Comparison of ENCODE assay signal across 11 mouse cellular contexts in the genomic region with DNA sequence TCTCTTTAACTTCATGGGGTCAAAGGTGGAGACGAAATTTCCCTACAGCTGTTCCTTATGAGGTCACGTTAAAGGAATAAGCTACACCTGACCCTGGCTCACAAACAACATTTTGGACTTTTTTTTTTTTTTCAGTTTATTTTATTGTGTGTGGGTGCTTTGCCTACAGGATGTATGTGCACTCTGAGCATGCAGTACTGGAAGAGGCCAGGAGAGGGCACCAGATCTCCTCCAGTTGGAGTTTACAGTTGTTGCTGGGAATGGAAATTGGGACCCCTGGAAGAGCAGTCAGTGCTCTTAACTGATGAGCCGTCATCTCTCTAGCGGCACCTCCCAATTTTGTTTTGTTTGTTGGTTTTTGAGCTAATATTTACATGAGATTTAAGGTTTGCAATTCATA. TPM values are rescaled to one million over a fixed set of nuclear protein-coding genes. Genes with fewer than 3 reads are reported as not detected.
DNase-seq lines count a peak whose midpoint lies in the region; ATAC-seq and TF ChIP-seq lines count a peak whose summit lies in the region.
"Had no signal": no experiment of that assay in that cellular context is flagged by ENCODE, and none has a peak within 500 bp of the region (broad histone marks: within the 10 kb centered on the region; RNA-seq: fewer than 3 reads in every experiment).

No protein-coding gene starts in this region.

- H3K4me2 ChIP-seq in intestine, embryonic 14.5 days (ENCODE audit: low read length) = no peak overlapping the region
- H3K4me2 ChIP-seq in intestine, embryonic 16.5 days (ENCODE audit: low read depth, low read length) = no peak overlapping the region
- no peak overlapping the region for H3K4me2 ChIP-seq in stomach, postnatal 0 days (replicated peaks; ENCODE audit: low read depth)
- H3K4me2 ChIP-seq: hindbrain, embryonic 14.5 days; limb, embryonic 15.5 days; midbrain, embryonic 15.5 days had no signal

- peak; percentile 59 for TF ChIP-seq CTCF in stomach, postnatal 0 days (IDR thresholded peaks at IDR 0.05; ENCODE audit: low read depth)

- DNase-seq in intestine, embryonic 14.5 days (ENCODE audit: low spot score) = peak; percentile 60
- peak; percentile 20 for DNase-seq in right cerebral cortex, postnatal 4 days
- no peak for DNase-seq in right cerebral cortex, adult 2 months (ENCODE audit: low spot score in 2 of 2)
- DNase-seq in R1 (ENCODE audit: low read depth, low spot score) = peak; percentile 88
- DNase-seq in stomach, postnatal 0 days (ENCODE audit: low spot score) = no peak
- DNase-seq in neural tube, embryonic 10.5 days (ENCODE audit: extremely low spot score, low spot score) = no peak

- H3K36me3 ChIP-seq in intestine, embryonic 14.5 days (ENCODE audit: control insufficient read depth, insufficient read depth, low read length) = no peaks in the 10 kb centered on the region
- H3K36me3 ChIP-seq in intestine, embryonic 16.5 days (ENCODE audit: control insufficient read depth, insufficient read depth, low read length) = no peaks in the 10 kb centered on the region
- no peaks in the 10 kb centered on the region for H3K36me3 ChIP-seq in stomach, postnatal 0 days (ENCODE audit: control insufficient read depth, insufficient read depth, low read length)
- H3K36me3 ChIP-seq: limb, embryonic 15.5 days; midbrain, embryonic 15.5 days had no signal

- no peak overlapping the region for H3K9ac ChIP-seq in intestine, embryonic 14.5 days (ENCODE audit: low read length)
- no peak overlapping the region for H3K9ac ChIP-seq in intestine, embryonic 16.5 days (ENCODE audit: low read depth, low read length)
- no peak overlapping the region for H3K9ac ChIP-seq in stomach, postnatal 0 days (ENCODE audit: low read length)
- H3K9ac ChIP-seq: hindbrain, embryonic 14.5 days; limb, embryonic 15.5 days; midbrain, embryonic 15.5 days had no signal

- H3K9me3 ChIP-seq in intestine, embryonic 14.5 days (ENCODE audit: control insufficient read depth, low read length) = no peaks in the 10 kb centered on the region; the same call in 1 of the 2 replicates
- H3K9me3 ChIP-seq in intestine, embryonic 16.5 days (ENCODE audit: control insufficient read depth, low read length) = no peaks in the 10 kb centered on the region
- no peaks in the 10 kb centered on the region for H3K9me3 ChIP-seq in stomach, postnatal 0 days (ENCODE audit: control insufficient read depth, low read length)
- H3K9me3 ChIP-seq: limb, embryonic 15.5 days; midbrain, embryonic 15.5 days had no signal

- 87% methylated on average over 4 of the region's 4 CpGs for WGBS in intestine, embryonic 14.5 days
- WGBS in intestine, embryonic 16.5 days = 87% methylated on average over 4 of the region's 4 CpGs
- 93% methylated on average over 4 of the region's 4 CpGs for WGBS in stomach, postnatal 0 days

- ATAC-seq in intestine, embryonic 14.5 days (replicated peaks; ENCODE audit: low FRiP score, low TSS enrichment, low read depth) = no peak
- ATAC-seq in intestine, embryonic 16.5 days = no peak
- no peak for ATAC-seq in stomach, postnatal 0 days (ENCODE audit: low FRiP score, low TSS enrichment)
- ATAC-seq in cerebellum, adult (ENCODE audit: insufficient number of reproducible peaks, low FRiP score, low TSS enrichment) = no peak
- ATAC-seq: midbrain, embryonic 15.5 days had no signal

- H3K27ac ChIP-seq in intestine, embryonic 14.5 days (ENCODE audit: low read depth) = no peak overlapping the region
- no peak overlapping the region for H3K27ac ChIP-seq in intestine, embryonic 16.5 days (ENCODE audit: low read length)
- no peak overlapping the region for H3K27ac ChIP-seq in stomach, postnatal 0 days (replicated peaks)
- H3K27ac ChIP-seq: hindbrain, embryonic 14.5 days; limb, embryonic 15.5 days; midbrain, embryonic 15.5 days had no signal

- no peak for TF ChIP-seq EP300 in stomach, postnatal 0 days (optimal IDR thresholded peaks at IDR 0.05)

- H3K4me1 ChIP-seq in intestine, embryonic 14.5 days (replicated peaks; ENCODE audit: control insufficient read depth, insufficient read depth, low read length) = no peaks in the 10 kb centered on the region
- H3K4me1 ChIP-seq in intestine, embryonic 16.5 days (ENCODE audit: control insufficient read depth, insufficient read depth, low read length) = no peaks in the 10 kb centered on the region
- no peaks in the 10 kb centered on the region for H3K4me1 ChIP-seq in stomach, postnatal 0 days (replicated peaks; ENCODE audit: control insufficient read depth, insufficient read depth)
- H3K4me1 ChIP-seq: limb, embryonic 15.5 days; midbrain, embryonic 15.5 days had no signal

- H3K4me3 ChIP-seq in intestine, embryonic 14.5 days (ENCODE audit: low read depth, low read length) = no peak overlapping the region
- no peak overlapping the region for H3K4me3 ChIP-seq in intestine, embryonic 16.5 days (ENCODE audit: low read length)
- H3K4me3 ChIP-seq in stomach, postnatal 0 days (ENCODE audit: low read depth, low read length) = no peak overlapping the region
- H3K4me3 ChIP-seq: limb, embryonic 15.5 days; midbrain, embryonic 15.5 days had no signal

- H3K27me3 ChIP-seq in intestine, embryonic 14.5 days (replicated peaks; ENCODE audit: control insufficient read depth, insufficient read depth, low read length) = no peaks in the 10 kb centered on the region
- H3K27me3 ChIP-seq in intestine, embryonic 16.5 days (replicated peaks; ENCODE audit: control insufficient read depth, insufficient read depth, low read length) = no peaks in the 10 kb centered on the region
- H3K27me3 ChIP-seq in stomach, postnatal 0 days (ENCODE audit: control insufficient read depth, insufficient read depth, low read length) = no peaks in the 10 kb centered on the region
- H3K27me3 ChIP-seq: limb, embryonic 15.5 days; midbrain, embryonic 15.5 days had no signal

RNA-seq across cellular contexts. Expression of a gene that starts 38.6 kb away (rescaled TPM):
- 0.39 TPM in 1 of 2 replicates, not detected in the other for polyA plus RNA-seq in intestine, embryonic 14.5 days (2014; fragmentation: Nextera tagmentation; extraction: Ambion mirVana)
- polyA plus RNA-seq in intestine, embryonic 16.5 days (2015; fragmentation: Nextera tagmentation; extraction: Ambion mirVana) = 0.43 and 0.51 TPM in 2 replicates
- polyA plus RNA-seq in stomach, postnatal 0 days (2015; fragmentation: Nextera tagmentation; extraction: Ambion mirVana) = 0.40 and 0.45 TPM in 2 replicates
- polyA plus RNA-seq: midbrain, embryonic 15.5 days had no signal

RNA-seq across cellular contexts. Expression of a gene that starts 51.3 kb away (rescaled TPM):
- polyA plus RNA-seq in intestine, embryonic 14.5 days (2014; fragmentation: Nextera tagmentation; extraction: Ambion mirVana) = 17.2 and 19.1 TPM in 2 replicates
- polyA plus RNA-seq in intestine, embryonic 16.5 days (2015; fragmentation: Nextera tagmentation; extraction: Ambion mirVana) = 17.3 and 17.4 TPM in 2 replicates
- polyA plus RNA-seq in stomach, postnatal 0 days (2015; fragmentation: Nextera tagmentation; extraction: Ambion mirVana) = 11.1 and 12.5 TPM in 2 replicates

RNA-seq across cellular contexts. Expression of a gene that starts 56.6 kb away (rescaled TPM):
- polyA plus RNA-seq in intestine, embryonic 14.5 days (2014; fragmentation: Nextera tagmentation; extraction: Ambion mirVana) = 4.8 TPM in 2 replicates
- polyA plus RNA-seq in intestine, embryonic 16.5 days (2015; fragmentation: Nextera tagmentation; extraction: Ambion mirVana) = 8.7 and 10.3 TPM in 2 replicates
- 3.6 and 4.2 TPM in 2 replicates for polyA plus RNA-seq in stomach, postnatal 0 days (2015; fragmentation: Nextera tagmentation; extraction: Ambion mirVana)

Comparison
In these comparisons a context has a peak if more than half of its experiments do, and no peak if none do; other contexts are left out.
1. DNase-seq: peak in intestine, embryonic 14.5 days (single experiment), right cerebral cortex, postnatal 4 days (single experiment) and R1 (single experiment); none in right cerebral cortex, adult 2 months (0 of 2), stomach, postnatal 0 days (single experiment) and neural tube, embryonic 10.5 days (single experiment).